Mouse (Mus musculus) kidney, postnatal 10 days (tissue): ENCODE results near the gene Ddx1.
A peak's percentile ranks its signal among the peaks of the same experiment; 100 is the strongest.

Experiments used
- DNase-seq: peaks from one replicate; pipeline ENCODE4 v3.0.0; 2021; ENCODE audit warnings: mixed read lengths

The Ddx1 gene

DNA sequence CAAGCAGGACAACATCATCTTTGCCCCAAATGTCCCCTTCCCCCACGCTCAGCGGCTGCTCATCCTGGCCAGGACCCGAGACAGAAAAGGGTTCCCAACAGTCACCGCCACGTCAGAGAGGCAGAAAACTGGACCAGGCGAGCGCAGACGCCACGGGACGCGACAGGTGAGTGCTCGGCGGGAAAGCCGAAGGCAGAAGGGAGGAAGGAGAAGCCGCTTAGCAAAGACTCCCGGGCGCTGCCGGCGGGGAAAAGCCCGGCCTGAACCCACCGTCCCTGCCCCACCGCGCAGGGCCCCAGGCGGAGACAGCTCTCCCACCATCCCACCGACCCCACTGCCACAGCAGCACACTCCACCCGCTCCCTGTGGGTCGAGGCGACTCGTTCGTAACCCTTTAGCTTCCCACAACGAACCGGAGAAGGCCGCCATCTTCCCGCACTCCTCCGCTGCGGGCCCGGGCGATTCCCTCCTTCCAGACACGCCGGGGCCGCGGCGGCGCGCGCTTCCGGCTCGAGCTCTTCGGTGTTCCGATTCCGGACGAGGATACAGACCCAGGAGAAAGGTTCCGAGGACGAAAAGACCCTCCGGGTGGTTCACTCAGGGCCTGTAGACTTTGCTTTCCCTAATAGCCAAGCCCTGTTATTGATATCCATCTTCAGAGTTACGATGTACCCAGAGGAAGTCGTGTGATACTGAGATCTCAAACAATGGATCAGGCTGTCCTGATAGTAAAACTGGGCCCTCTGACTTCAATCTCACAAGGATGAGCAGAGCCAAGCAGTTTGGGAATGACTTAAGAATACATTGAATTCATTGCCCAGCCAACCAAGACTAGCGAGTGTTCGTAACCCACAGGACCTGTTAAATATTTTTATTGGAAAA is at the start of gene Ddx1:
Gene Ddx1 (minus strand): TSS at position 523 of the 882 bp plus-strand sequence.
- peak; percentile 86 for DNase-seq

DNA sequence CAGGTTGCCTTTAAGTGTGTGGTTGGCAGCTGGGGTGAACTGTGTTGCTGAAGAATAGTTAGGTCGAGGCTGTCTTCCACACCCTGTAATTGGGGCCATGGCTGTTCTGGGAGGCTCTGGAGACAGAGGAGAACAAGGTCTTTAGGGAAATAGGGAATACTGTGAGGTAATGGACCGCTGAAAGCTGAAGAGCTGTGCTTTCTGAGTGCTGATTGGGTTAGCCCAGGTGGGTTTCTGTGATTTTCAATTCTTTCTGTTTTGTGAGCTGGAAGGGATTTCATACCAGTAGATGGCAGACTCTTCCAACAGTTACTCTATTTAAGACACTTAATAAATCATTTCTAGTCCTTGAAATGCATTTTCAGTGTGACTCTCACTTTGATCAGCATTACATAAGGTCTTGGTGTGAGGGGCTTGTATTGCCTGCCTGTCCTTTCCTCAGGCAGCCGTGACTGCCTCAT is 44.4 kb upstream of the Ddx1 start:
- no peak for DNase-seq

DNA sequence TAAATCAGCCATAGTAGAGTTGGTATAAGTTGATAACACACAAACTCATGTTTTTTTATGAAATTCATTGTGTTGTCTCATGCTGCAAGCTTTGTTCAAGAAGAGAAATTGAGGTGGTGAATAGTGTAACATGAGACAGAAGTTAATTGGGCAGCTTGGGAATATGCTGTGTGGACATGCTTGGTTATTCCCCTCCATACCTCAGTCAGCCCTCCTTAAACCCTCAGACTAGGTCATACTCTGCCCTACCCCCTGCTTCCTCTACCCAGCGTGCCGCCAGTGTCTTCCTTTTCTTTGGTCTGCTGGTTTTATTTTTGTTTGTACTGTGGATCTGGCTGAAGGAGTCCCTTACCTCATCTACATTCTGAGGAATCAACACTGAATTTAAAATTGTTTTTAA is 42.4 kb upstream of the Ddx1 start:
- DNase-seq: no peak

DNA sequence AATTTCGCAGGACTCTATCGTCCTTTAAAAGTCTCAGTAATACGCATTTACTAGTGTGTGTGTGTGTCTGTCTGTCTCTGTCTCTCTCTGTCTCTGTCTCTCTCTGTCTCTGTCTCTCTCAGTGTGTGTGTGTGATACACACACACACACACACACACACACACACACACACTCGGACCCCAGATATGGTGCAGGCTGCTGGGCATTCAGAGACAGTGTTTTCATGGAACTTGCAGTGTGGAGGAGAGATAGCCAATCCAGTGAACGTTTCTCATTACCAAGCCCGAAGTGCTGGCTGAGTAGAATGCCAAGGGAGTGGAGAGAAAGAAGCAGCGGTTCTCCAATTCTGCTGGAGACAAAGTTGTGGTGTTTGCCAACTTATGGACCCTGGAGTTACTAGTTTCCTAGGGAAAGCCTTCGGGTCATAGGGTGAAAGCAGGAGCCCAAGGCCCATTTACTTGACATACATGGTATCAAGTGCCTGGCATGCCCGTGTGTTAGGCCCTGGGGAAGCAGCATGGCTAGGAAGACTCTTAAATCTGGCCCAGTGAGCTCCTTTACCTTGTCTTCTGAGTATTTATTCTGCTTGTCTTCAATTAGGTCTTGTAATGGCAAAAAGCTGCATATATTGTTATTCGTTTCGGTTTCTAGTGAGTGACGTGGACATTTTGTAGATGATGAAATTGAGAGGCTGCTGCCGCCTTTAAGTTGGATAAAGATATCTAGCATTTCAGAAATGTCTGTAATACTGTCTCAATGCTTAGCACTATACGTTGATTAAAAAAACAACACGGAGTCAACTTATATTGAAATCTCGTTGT is 20.8 kb upstream of the Ddx1 start:
- no peak for DNase-seq

DNA sequence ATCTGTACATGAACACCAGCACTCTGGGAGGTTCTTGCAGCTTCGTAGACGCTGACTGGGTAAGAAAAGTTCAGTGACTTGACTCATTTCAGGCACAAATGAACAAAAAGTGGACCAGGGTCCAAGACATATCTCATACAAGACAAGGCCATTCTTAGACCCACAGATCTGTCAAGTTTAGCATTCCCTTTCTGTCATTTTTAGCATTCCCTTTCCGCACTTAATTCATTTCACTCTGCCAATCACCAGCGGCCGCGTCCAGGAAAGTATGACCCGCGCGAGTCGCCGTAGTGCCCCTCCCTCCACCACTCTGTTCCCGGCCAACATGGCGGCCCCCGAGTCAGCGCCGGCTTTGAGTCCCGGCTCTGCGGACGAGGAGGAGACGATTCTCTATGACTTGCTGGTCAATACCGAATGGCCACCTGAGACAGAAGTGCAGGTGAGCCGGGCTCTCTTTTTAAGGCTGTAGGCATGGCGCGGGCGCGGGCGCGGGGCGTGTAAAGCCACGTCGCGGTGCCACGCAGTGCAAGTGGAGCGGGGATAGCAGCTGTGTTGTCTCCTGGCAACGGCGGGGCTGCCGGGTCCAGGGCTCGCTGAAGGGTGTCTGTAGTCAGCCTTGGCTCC is 19.9 kb upstream of the Ddx1 start, which contains the start of gene Nbas:
Gene Nbas (plus strand): TSS at position 308 of the 624 bp plus-strand sequence.
- peak; percentile 93 for DNase-seq

DNA sequence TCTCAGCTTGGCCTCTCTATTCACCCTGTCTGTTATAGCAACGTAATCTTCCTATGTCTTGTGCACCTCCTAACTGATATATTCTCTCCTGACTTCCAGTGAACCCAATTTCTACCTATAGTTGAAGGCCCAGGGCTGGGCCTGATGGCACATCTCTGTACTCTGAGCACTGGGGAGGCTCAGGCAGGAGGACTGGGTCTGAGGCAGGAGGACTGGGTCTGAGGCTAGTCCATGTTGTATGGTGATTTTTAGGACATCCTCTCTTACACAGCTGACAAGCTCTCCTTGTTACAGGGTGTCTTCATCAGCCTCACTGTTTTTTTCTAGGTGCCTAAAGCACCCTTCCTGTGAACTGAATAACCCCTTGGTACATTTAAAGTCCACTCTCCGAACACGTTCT is 19.4 kb upstream of the Ddx1 start:
- DNase-seq: no peak

DNA sequence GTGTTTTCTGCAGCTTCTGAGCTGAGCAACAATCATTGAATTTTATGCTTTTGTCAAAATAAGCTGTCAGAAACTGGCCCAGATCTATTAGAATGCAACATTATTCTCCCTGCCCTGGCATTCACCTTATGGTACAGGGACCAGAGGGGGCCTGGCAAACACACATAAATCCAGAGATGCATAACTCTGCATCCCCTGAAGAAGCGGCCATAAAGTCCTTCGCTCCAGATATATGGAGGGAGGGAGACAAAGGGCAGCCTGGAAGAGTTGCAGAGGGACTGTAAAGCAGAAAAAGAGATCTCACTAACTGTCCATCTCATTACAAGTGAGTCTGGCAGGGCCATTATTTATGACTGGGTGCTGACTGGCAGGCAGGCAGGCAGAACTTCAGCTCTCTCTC is 6.7 kb upstream of the Ddx1 start:
- no peak for DNase-seq

DNA sequence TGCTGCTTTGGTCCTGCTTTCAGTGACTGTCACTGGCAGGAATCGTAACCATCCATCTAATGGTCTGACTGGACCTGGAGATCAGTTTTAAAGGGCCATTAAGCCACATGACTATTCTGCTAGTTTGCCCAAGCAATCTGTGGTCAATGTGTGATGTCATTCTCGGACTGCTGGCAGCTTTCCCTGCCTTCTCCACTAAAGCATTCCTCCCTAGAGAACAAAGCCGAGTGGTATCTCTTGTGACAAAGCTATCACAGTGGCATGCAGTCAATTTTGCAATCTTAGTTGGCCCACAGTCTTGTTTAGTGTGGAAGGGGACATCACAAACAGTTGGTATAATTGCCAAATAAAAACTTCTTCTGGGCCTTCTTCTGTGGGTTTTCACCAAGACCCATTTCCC is 6.1 kb upstream of the Ddx1 start:
- DNase-seq: no peak

DNA sequence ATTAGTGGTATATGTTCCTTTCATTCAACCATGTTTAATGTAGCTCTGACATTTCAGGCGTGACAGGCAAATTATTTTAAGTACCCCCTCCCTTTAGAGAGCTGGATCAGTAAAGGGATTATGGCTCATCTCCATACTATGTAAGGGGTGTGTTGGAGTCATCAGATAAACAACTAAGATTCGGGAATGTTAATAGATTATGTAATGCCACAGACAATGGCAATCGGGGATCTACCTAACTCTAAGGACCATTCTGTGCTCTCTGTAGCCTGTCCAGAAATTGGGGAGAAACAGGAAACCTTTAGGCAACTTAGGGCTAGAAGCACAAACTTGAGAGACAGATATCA is 533 bp upstream of the Ddx1 start:
- DNase-seq: no peak

DNA sequence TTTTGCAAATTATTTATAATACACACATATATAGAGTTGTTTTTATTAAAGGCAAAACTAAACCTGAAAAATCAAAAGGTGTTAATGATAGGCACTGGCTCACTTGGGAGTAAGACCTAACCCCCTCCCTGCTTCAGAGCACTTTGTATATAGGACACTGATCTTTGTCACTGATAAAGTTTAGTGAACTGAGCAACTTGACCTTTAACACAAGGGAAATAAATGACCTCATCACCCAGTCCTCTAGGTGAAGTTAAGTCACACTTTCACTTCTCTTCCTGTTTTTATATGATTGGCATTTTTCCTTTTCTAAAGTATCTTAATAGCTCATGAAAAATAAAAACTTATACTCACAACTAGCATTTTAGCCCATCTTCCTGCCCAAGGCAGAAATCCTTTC is 6.6 kb downstream of the Ddx1 start:
- no peak for DNase-seq

DNA sequence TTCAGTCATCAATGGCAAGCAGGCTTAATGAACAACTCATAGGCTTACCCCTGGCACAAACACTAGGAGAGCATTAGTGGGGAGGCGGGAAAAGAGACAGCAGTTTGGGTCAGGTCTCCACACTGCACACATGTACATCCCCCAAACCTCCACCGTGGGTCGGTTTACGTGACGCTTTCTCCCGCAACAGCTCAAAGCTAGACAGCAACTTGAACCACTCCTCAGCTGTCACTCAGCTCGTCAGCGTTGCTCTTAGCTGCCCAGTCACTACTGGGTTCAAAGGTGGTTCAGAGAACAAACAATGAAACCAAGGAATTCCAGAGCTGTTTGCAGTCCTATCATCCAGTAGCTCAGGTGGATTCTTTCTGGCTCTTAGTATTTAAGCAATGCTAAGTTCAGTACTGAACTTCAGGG is 30.9 kb downstream of the Ddx1 start:
- DNase-seq: no peak

DNA sequence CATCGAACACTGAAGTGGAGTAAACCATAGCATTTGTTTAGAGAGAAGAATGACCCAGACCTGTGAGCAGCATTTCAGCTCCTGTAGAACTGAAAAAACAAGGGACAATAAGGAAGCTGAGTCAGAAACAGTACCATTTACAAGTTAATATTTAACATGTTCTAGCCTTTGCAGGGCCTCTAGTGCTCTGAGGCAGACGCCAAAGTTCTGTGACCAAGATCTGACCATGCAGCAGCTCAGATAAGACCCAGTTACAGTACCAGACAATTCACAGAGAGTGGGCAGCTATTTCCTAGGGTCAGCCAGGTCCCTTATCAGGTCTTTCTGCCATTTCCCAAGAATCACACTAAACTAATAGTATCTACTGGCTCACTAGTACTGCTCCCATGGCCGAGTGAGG is 31.4 kb downstream of the Ddx1 start:
- no peak for DNase-seq

DNA sequence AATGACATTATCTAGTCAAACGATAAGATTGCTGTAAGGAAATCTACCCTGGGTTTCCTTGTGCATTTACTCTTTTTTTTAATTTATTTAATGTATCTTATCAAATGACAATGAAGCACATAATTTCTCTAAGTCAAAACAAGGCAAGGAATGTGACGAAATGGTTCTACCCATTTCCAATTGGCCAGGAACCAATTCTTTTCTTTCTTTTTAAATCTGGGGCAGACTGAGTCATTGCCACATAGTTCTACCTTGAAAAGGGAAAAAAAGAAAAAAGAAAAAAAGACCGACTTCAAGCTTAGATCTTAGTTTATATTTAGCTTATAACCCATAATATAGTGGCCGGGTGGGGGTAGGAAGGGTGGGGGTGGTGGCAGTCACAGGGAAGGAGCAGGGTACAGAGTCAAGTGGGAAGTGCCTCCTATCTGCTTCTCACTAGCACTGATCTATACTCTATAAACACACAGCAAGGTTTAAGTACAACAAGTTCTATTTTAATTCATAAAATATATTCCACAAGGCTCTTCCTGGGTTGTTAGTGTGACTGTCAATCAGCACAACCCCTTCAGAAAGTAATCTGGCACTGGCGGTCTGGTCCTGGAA is 32.4 kb downstream of the Ddx1 start:
- no peak for DNase-seq

DNA sequence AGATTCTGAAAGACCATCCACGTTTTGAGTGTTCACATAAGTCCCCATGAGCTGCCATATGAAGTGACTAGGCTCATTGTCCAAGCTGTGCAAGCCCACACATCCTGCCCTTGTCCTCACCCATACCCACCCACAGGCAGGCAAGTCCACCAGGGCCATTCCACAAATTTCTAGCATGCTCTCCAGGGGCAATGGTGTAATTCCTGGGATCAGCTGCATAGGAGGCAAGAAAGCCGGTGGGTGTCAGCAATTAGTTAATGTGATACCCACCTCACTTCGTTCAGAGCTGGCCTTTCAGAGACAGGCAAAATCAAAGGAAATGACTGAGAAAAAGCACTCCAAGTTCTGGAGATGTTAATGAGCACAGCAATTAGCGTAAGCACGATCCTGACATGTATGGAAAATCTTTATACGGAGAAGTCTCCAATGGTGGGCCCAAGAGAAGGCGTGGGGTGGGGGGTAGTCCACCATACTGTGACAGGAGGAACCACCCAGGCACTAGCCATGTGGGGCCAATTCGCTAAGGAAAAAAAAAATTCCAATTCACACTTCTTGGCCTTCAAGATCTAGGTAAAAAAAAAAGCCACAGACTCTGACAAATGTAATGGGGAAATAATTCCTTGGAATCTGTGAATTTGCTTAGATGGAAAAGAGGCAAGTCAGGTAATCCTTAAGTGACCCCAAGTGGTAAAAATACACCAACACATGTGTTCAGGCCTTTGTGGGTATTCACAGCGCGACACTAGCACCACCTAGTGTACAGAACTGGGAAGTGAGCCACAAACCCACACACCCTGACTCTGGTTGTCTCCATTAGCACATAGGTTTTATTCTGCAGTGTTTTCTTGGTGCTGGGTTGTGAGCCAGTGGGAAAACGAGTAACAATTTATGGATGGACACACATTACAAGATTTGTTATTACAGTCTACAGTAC is 34.4 kb downstream of the Ddx1 start:
- peak; percentile 90 for DNase-seq

DNA sequence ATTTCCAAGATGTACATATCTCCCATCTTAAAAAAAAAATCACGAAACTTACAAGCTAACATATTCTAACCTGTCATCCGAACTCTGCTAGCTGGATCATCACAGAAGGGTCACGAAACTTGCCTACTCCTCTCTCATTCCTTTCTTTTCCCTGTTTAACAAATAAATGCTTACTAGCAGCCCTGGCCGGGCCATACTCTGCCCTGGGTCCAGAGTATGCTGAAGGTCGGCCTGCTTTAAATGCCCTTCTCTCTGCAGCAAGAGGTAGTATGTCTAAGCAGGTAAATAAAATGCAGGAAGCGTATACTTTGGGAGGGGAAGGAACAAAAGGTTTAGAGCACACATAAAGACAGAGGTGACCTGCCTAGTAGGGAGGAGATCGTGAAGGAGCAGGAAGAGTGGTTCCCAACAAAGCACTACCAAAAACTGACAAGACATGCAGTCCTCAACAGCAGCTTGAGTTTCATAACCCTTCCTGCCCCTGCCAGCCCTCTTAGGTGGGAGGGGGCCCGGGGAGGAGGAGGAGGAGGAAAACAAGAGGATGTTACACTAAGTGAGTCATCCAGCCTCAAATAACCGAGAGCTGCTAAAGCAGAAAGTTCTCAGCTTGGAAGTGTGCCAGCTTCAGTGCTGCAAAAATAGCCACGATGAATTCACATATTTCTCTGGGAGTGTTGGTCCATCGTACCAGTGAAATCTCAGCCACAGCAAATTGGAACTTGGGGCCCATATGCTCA is 37.1 kb downstream of the Ddx1 start:
- peak; percentile 85 for DNase-seq

DNA sequence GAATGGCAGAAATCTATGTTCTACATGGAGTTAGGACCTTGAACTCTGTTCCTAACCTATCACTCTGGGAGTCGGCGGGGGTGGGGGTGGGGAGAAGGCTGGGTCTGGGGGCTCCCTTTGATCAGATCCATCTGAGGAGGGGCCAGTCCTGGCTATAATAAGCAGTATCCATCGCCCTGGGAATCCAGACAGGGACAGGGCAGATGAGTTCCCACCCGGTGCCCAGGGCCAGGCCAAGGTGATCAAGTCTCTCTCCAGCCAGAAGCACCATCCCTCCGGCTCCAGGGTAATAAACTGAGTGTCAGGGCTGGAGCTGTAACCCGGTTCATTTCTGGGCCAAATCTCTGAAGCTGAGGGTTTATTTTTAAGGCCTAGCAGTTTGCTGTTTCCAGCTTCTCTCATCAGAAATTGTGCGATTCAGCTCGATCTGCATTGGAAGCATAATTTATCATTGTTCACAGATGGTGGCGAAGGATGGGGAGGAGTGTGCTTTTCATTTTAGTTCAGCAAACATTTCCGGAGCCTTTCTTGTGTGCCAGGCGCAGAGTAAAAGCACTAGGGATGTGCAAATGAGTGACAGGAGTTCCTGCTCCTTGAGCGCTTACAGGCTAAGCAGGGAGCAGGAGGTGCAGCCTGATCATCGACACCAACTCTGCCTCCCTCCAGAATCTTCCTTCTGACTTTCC is 39.2 kb downstream of the Ddx1 start:
- no peak for DNase-seq

DNA sequence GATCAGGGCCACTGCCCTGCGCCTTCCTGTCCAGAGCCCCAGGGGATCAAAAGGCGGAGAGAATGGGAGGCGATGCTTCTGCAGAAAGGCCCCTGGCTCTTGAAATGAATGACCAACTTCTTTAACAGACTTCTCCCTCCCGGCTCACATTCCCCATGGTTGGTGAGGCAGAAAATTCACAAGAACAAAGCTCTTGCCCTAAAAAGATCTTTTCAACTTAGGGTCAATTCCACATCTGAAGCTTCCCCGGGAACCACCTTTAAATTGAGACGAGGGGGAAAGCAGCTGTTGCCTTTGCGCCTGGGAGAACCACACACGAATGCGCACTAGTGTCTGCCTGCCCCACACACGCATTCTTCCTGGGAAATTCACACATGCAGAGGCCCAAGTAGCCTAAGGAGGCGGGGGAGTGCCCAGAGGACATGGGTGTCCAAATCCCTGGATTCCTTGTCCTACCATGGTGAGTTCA is 40.0 kb downstream of the Ddx1 start:
- peak; percentile 49 for DNase-seq

DNA sequence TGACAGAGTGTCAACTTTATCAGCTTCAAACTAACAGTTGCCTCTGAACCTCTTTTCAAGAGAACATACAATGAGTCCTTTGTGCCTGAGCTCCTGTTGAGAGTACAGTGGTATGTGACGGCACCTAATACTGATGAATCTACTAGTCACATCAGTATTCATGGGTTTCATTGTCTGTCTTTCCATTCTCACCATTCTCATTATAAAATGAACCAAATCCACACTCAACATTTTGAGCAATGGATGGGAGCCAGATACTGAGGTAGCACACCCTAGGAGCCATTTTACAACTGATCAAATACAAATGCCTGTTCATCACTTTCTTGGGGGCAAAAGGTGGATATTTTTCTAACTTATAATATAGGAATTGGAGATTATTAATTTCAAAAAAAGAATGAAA is 40.5 kb downstream of the Ddx1 start:
- no peak for DNase-seq

DNA sequence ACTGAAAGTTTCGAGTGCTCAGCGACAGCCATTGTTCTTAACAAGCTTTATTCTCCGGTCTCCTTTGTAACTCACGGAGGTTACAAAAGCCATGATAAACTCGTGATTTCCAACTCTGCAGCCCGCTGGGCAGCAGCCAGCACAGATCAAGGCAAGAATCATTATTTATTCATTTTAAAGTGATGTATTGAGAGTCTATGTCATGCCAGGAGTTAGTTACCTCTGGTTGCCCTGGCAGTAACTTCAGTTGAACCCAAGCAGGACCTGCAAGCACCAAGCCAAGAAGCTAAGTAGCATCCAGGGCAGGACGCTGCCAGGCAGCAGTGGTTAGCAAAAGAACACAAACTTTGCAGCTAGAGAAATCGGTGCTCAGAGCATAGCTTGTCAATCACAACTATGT is 41.9 kb downstream of the Ddx1 start:
- no peak for DNase-seq

DNA sequence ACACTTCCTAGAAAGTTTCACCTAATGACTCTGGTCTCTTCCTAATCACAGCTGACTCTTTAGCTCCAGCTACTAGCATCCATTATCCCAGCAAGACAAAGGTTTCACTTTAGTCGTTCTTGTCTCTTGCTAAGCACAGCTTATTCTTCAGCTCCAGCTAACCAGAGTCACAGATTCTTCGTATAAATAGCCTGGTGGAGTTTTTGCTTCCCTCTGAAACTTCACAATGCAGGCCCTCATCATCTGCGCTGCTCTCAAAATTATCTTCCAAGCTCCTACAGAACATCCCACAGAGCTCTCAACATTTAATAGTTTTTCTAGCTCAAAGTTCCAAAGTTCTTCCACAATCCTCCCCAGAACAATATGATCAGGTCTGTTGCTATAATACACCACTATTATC is 43.3 kb downstream of the Ddx1 start:
- no peak for DNase-seq
